Mouse (Mus musculus) kidney, adult 9 months (tissue): ENCODE results near the gene Tmem189.

Source experiments
- DNase-seq: peaks from one replicate; pipeline ENCODE4 v3.0.0; 2022

Tmem189 gene

DNA sequence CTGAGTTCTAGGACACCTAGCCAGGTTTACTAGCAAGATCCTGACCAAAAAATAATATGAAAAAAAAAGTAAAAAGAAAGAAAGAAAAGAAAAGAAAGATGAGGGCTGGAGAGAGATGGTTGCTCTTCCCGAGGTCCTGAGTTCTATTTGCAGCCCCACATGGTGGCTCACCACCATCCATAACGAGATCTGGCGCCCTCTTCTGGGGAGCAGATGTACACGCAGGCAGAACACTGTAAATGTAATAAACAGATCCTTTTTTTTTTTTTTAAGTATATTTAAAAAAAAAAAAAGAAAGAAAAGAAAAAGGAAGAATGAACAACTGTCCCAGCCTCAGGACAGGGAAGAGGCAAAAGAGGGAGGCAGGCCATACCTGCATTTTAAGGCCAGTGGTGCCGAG, 11.0 kb downstream of the Tmem189 start:
- DNase-seq: no peak

DNA sequence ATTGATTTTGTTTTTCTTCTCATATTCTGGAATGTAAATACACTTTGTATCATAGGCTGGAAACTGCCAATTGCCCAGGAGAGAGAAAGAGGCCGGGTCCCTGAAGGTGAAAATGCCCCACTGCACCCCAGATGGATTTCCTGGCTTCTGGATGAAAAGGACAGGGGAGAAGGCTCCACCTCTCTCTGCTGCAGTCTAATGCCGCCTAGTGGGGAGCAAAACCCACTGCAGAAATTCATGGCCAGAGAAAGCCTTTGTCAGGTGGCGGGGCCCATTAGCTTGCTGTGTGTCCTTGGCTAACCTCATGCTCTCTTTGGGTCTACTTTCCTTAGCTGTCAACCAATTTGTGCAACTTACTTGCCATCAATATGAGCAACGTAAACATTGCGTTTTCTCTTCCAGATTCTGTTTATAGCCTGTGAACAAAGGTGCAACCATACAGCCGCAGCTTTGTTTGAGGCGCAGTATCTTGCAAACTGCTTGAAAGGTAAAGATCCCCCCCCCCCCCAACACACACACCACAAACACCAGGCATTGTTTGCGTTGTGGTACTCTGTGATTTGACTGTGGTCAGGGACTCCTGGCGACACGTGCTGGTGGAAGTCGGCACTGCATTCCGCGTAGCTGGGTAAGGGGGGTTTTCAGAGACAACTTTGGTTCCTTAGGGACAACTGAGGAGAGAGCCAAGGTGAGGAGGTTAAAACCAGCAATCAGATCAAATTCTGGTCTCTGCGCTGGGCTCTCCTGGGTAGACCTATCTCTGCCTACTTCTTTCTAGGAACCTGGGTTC, 14.3 kb downstream of the Tmem189 start:
- peak; percentile 72 for DNase-seq

DNA sequence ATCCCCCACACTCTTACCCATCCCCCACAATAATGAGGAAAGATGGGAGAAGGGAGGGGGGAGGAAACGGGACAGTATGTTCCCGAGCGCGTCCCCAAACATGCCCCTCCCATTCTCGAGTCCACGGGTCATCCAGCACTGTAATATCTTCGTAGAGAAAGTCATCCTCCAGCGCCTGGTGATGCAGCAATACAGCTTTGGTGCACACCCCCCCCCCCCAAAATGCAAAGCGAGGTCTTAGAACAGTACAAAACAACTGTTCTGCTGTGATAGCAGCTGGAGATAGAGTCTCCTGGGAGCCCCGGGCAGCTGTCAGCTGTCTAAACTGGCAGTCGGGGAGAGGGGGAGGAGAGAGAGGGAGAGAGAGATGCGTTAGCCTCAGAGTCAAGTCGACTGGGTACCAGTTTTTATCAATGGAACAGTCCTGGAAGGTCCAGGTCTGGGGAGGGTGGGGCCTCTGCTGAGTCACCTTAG, 17.4 kb downstream of the Tmem189 start:
- DNase-seq: peak; percentile 36

DNA sequence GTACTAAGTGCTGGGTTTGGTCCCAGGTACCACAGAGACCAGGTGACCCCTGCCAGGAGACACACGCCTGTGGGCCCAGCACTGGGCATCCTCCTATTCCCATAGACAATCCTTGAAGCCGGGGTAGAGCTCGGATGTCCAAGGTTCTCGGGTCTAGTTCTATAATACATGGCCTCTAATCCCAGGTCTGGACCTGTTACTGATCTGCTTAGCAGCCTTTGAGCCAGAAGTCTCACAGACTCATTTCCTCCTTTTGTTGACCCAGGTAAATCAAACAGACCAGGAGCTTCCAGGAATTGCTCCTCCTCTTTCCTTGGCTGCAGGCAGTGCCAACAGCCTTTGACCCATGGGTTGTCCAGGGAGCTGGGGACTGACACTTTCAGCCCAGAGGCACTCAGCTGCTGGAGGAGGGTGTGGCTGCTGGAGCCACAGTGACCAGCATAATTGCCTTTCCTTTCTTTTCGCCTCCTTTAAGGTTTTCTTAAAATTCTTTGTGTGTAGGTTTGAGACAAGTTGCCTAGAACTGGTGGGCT, 18.5 kb downstream of the Tmem189 start:
- peak; percentile 90 for DNase-seq

DNA sequence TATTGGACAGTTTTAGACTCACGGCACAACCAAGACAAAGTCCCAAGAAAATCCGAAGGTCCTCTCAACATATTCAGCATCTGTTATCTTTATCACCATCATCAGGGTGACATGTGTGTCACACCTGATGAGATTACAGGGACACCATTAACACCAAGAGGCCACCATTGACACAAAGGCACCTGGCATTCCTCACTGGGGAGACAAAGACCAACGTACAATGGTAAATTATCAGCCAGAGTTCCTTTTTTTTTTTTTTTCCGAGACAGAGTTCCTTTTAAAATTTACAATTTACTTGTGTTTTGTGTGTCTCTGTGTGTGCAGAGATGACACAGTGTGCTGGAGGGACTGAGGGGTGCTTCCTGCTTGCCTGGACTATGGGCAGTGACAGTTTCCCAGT, 20.2 kb downstream of the Tmem189 start:
- no peak for DNase-seq

DNA sequence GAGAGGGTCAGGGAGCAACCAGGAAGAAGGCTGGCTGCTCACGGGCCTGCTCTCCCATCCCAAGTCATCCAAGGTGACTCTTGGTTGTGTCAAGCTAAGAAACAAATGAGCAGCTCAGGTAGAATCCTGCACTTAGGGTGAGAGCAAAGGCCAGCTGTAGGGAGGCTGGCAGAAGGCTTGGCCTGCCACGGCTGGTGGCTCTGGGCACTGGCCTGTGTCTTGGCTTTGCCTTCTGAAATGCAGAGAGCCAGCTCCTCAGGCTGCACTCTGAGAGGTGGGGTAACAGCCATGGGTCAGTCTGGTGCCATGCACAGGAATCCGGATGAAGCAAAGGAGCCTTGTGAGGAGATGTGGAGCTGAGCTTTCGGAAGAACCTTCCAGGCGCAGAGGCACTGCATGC, 21.2 kb downstream of the Tmem189 start:
- DNase-seq: peak; percentile 89

DNA sequence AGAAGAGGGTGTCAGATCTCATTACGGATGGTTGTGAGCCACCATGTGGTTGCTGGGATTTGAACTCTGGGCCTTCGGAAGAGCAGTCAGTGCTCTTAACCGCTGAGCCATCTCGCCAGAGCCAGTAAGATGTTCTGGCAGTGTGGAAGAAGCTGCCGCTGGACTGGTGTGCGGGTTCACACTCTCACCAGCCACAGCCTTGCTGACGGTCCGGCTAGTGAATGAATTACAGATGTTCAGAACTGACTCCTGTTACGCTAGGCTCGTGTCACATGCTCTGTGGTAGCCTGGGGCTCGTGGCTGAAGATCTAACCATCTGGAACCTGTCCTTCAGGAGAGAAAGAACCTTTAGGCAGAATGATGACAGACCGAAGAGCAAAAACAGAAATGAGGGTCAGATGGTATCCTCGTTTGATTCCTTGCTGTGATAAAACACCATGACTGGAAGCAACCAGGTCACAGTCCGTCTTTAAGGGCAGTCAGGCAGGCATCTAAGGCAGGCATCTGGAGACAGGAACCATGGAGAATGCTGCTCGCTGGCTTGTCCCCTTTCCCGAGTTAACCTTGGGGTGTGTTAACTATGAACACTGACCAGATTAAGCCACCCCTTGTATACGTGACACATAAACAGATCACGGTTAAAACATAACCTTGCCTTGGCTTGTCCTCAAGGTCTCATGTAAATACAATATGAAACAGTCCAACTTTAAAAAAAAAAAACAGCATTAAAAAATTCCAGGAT, 23.5 kb downstream of the Tmem189 start:
- peak; percentile 95 for DNase-seq

DNA sequence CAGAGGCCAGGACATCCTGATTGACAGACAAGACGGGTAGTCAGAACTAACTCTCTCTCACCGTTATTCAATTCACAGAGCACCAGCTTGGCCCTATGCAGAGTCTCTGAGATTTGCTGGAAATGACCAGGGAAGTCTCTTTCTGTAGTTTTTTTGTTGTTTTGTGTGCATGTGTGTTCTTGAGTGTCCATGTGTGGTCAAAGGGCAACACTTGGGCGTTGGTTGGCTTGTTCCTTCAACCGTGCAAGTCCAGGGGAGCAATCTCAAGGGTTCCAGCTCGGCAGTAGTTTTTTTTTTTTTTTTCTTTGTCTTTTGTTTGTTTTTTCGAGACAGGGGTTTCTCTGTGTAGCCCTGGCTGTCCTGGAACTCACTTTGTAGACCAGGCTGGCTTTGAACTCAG, 26.9 kb downstream of the Tmem189 start:
- peak; percentile 87 for DNase-seq

DNA sequence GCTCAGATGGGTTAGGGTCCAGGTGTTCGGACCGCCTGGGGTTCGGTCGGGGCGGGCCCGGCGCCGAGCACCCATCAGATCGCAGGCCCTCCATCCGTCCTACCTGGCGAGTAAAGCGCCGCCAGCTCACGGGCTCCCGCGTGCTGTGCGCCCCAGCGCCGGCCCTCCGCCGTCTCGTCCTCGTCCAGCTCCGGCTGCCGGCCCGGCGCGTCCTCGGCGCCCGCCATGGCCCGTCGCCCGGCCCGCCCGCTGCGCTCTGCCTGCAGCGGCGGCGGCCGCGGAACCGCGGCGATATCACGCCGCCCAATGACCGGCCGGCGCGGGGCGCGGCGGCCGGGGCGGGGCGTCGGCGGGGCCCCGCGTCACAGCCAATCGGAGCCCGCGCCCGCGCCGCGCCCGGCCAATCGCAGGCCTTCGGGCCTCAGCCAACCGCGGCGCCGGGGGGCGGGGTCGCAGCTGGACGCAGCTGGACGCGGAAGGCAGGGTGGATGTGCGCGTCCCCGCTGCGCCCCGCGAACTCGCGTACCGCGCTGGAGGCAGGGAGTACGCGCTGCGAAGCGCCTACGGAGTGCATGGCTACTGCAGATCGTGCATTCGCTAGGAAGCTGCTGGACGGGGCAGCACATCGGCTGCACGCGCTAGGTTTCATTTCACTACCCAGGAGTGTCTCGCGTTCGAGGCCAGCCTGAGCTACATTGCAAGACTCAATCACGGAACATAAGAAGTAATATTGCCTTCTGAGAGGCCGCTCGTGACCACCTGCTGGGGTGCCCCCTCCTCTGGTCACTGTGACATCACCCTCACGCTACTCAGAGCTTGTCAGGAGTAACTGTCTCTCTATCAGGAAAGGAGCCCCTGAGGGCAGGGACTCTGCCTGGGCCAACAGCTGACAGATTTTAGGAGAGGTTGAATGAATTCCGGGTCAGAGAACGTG, 28.1 kb downstream of the Tmem189 start, which contains the start of gene Gm20431:
Gm20431 (minus strand) TSS at position 227 of the 934 bp plus-strand sequence.
- peak; percentile 95 for DNase-seq

DNA sequence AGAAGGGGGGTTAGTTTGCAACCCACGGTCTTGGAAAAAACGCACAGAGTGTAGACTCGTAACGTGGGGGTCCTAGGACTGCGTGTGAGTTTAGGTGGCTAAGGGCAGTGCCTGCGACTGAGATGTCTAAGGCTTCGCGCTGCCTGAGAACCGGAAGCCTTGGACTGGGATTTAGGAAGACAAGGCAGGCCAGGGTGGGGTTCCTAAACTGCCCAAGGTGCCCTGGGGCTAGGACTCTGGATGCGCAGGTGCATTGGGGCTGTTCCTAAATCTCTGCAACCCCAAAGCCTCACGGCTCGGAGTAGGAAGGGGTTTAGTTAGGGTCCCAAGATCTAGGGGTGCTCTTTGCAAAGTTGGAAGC, 29.0 kb downstream of the Tmem189 start:
- DNase-seq: no peak

DNA sequence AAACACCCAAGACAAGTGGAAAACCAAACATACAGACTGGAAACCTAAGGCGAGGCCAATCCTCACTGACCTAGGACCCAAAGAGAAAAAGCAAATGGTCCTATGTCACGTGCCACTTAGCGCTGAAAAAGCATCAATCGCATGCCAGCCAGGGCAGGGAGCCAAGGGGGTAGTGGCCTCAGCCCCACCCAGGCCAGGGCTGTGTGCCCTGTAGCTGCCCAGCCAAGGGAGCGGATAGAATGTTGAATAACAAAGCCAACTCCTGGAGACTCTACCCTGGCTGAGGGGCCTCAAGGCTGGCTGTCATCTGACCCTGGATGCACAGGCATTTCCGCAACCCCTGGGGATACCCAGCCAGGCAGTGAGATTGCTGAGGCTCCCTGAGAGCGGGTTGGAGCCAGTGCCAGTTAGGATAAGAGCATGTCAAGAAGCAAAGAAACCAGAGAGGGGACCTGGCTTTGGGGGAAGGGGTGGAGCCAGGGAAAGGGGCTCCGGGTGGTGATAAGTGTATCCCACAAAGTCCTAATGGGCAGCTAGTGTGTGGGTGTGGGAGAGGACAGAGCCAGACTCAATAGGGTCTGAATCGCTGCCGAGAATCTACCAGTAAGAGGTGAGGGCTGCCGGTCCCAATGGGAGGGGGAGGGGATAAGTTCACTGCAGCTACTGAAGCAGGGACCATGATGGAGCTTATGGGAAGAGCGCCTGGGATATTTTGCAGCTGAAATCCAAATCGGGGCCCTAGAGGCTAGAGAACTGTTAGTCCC, 29.6 kb downstream of the Tmem189 start:
- DNase-seq: peak; percentile 96

DNA sequence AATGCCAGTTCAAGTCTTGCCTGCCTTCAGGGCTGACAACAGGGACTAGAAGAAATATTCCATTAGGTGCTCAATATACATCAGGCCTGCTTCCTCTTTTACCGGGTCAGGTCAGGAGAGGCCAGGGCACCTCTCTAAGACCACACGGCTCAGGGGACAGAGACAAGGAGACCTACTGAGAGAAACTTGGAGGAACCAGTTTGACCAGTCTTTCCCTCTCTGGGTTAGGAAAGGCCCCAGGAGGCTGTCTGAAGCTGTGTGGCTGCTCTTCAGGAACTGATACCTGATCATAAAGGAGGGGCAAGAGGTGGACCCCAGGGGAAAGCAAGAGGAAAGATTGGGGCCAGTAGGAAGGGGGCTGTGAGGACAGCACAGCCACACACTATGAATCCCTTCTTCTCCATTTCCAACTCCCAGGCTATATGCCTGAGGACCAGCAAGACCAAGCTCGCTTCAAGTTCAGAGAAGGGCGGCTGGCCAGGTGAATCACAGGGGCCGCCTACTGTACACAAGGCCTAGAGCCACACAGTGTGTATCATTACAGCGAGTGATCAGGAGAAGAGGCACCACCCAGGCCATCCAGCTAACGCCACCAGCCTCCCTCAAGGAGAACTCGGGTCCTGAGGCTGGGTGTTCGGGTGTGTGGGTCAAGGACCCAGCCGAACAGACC, 30.3 kb downstream of the Tmem189 start:
- peak; percentile 54 for DNase-seq

DNA sequence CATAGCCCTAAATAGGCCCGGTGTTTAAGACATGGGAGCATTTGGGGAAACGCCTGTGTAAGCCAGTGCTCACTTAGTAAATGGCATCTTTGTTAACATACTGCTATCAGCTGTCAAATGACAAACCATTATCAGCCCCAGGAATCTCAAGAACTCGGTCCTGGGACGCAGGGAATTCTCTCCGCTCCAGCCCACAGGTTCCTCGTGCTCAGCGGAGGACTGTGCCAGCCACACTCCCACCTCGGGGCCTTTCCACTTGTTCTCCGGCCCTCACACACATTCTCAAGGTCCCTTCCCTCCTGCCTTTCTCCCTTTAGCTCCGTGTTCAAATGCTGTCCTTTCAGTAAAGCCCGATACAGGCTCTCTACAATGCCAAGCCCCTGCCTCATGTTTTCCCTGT, 30.9 kb downstream of the Tmem189 start:
- DNase-seq: peak; percentile 41

DNA sequence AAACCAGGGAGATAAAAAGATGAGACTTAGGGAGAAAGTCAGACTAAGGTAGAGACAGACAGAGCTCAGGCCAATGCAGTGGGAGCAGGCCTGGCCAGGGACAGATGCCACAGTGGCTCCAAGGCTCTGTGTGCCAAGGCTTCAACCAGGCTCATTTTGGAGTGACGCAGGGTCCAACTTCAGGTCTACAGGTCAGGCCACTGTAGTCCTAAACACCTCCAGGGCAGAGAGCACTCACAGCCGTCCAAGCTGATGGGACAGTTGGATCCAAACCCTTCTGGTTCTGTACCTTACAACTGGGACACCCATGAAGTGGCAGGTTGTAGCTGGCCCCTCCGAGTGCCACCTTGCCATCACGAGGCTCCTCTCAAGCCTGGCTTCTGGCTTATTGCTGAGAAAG, 31.6 kb downstream of the Tmem189 start:
- DNase-seq: peak; percentile 58

DNA sequence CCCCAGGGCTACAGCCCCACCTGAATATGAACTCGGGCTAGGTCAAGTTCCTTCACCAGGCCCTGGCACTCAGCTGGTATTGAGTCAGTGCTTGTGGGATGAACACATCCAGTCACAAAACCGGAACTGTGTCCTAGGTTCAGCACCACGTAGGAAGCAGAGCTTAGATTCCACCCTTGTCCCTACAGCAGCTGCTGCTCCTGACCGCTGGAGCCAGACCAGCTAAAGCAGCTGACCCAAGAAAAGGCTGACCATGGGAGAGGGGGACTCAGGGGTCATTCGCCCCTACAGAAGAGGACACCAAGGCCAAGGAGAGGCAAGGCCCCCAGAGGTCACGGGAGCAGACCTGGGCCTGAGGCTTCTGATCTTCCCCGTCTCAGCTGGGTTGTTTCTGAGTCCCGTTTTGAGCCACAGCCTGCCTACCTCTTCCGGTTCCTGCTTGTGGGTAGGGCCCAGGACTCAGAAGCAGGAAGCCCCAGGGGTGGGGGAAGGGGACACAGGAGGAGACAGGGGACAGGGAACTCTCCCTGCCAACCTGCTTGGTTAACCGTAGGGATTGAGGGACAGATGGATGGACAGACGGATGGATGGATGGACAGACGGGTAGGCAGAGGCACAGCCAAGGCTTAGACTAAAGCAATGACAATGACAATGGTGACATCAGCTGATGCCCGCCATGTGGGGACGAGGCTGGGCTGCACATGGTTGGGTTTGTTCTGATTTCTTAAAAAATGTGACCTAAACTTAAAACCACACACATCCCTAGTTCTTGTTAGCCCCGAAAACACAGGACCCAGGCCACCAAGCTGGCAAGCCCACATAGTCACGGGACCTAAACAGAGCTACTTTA, 32.8 kb downstream of the Tmem189 start:
- DNase-seq: peak; percentile 64

DNA sequence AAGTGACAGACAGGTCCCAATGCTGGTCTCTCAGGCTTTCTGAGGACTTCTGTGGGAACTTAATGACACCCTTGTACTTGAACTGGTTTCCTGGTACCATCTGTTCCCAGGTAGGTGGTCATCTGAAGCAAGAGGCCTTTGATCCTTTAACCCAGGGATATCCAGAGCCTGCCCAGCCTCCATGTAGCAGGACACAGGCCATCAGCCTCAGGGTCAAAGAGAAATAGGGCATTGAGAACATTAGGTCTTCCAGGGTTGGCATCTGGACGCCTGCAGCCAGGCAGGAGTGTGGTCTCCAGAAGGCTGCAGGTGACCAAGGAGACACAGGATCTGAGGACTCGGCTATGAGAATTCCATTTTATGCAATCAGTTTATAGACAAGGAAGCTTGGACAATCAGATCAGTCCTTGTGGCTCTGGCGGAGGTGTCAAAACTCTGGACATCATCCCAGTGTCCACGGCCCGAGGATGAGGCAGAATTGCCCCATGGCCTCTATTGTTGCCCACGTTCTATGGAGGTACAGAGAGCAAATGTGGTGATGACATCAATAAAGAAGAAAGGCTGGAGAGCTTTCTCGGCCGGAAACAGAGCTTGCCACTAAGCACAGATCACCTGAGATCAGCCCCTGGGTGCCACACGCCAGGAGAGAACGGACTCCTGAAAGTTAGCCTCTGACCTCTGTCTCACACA, 34.6 kb downstream of the Tmem189 start:
- peak; percentile 76 for DNase-seq

DNA sequence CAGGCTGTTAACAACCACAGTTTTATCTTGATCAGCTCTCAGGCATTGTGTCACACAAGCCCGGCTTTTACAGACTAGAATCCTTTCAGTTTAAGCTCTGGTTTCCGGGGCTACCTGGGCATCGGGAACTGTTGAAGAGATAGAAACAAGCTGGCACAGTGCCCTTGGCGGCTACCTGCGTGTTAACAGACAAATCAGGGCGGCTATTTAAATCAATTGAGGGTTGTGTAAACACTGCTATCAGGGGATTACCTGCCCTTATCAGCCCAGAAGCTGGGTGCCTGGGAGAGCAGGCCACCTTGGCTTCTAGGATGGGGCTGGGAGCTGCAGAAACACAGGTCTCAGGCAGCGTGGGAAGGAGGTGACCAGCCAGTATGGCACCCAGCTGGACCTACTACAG, 36.9 kb downstream of the Tmem189 start:
- no peak for DNase-seq

DNA sequence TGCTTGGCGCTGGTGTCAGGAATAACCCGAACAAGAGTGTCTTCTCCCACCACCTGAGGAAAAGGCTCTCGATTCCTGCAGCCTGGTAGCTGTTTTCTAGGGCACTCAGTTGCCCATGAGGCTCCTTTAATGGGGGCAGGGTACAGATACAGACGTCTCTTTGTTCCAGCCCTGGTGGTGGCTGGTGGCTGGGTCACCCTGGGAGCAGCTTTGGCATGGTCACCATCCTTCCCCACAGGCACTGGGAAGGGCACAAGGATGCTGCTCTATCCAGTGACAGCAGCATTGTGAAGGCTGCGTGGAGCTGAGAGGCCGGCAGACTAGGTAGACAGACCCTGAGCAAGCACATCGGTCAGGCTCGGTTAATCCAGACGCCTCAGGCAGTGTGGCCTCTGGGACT, 38.0 kb downstream of the Tmem189 start:
- DNase-seq: no peak

DNA sequence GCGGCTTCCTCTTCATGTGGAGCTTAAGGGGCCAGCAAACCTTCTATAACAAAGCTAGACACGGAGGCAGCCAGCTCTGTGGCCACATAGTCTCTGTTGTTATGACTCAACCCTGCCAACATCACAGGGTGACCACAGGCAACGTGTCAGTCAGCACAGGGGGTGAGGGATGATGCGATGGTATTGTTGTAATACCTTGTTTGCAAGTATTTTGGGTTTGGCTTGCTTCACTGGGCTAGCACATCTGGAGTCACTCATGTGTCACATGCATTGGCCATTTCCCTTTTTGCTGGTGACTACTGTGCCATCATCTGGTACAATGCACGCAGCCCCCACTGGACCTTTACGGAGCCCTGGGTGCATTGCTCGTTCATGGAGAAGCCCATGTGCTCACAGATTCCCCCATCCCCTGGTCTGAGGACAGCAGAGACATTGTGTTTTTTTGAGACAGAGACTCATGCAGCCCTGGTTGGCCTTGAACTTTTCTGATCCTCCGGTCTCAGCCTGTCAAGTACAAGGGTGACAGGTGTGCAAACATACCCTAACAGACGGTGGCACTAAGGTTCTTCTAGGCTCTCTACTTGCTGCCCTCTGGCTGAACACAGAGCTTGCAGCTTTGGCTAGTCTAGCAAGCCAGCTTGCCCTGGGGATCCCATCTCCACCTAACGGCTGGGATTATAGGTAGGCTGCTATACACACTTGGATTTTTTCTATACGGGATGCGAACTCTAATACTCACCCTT, 40.2 kb downstream of the Tmem189 start:
- DNase-seq: no peak
